Mouse (Mus musculus) CD4-positive, CD25-positive, alpha-beta regulatory T cell, adult 2 months (primary cell): ENCODE data around the gene B3gat3.

Experiments
- DNase-seq: peaks from one replicate; pipeline ENCODE4 v3.0.0-alpha.2; 2012; ENCODE audit warnings: low read depth, low spot score

The B3gat3 gene

DNA sequence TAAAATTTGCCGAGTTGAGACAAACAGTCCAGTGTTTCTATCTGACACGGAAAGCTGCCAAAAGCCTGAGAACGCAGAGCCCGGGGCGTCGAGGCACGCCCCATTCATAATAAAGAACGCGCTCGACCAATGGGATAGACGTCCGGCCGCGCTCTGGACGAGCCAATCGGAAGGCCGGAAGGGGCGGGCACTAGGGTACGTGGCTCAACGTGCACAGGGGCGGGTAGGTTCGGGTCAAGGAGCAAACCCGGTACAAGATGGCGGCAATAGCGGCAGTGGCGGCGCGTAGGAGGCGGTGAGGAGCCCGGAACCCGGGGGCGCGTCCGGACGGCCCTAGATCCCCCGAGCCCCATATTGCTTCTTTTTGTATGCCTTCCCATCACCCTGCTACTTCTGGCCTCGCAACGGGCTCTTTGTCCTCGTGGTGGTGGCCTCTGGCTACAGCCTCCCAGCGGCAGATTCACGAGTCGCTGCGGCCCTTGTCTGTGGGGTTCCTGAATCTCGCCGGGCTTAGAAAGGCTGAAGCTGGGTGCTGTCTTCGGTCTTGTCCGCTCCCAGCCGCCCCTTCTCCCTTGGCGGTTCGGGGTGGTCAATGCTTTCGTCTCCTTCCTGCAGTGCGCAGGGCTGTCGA, 22.2 kb upstream of the B3gat3 start, which contains the start of gene Ganab:
Ganab (plus strand) TSS at position 207 of the 631 bp plus-strand sequence.
- DNase-seq: peak; percentile 97

DNA sequence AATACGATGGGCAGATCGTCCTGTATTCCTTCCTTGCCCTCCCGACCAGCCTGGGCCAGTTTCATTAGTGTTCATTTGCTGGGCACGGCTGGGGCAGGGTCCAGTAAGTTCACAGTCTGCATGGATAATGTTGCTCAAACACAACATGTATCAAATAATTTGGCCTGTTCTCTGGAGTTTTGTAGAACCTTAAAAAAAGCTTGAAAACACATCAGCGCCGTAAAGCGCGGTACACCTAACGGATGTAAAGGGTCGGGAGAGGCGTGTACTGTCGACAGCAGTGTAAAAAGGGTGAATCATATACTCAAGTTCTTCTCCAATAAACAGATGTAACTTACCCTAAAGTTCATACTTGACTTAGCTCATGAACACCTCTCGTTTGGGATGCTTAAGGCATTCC, 21.6 kb upstream of the B3gat3 start:
- peak; percentile 49 for DNase-seq

DNA sequence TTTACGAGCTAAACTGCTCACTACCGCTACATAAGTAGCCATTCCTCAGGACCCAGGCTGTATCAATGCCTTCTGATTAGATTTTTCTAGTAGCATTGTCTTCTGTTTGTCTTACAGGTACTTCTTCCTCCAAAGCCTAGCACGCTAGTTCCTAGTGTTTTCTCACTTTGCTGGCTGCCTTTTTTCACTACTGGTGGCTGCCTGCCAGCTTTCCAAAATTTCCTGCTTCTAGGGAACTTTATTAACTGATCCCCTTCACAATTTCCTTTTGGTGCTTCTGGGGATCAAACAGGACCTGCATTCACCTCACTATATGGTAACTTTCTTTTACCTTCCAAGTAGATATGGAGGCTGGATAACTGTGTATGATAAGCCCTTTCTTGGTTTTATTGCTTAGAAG, 21.1 kb upstream of the B3gat3 start:
- no peak for DNase-seq

DNA sequence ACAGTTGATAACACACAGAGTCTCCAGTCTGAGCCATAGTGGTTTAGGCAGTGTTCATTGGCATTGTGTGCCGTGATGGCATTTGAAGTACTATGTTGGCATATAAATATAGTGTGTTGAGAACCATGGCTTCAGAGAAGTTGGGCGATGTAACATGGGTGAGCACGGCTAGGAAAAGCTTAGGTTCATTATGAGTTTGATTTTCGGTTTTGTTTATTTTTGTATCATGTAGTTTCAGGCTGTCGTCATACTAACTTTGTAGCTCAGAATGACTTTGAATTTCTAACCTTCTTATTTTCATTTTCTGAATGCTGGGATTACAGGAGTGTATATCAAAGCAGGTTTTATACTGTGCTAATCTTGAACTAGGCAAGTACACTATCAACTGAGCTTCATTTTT, 16.8 kb upstream of the B3gat3 start:
- no peak for DNase-seq

DNA sequence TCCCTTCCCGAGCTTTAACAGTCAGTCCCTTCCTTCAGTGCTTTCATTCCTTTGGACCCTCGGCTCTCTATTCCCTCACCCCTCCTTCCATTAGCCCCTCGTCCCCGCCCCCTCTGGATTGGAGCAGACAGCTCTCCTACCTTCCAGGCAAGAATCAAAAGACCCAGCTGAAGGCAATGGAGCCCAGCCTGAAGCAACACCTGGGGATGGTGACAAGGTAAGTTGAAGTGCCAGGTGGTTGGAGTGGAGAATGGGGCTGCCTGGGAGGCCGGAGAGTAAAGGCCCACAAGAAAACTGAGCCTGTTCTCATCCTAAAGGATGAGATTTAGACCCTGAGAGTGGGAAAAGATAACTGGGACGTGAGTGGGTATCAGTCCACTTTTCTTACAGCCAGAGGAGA, 11.6 kb upstream of the B3gat3 start:
- no peak for DNase-seq

DNA sequence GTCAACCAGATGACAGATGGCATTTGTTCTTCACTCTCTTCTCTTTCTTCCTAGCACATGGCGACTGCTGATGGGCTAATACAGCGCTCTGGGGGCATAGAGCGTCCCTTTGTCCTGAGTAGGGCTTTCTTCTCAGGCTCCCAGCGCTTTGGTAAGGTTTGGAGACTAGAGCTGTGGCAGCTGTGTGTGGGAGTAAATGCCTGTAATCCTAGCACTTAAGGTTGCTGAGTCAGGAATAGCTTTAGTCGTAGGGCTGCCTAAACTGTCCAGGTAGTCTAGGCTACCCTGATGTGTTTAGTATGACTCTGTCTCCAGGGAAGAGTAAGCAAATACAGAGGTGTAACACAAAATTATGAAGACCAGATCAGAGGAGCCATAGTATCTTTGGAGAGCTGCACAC, 8.4 kb upstream of the B3gat3 start:
- no peak for DNase-seq

DNA sequence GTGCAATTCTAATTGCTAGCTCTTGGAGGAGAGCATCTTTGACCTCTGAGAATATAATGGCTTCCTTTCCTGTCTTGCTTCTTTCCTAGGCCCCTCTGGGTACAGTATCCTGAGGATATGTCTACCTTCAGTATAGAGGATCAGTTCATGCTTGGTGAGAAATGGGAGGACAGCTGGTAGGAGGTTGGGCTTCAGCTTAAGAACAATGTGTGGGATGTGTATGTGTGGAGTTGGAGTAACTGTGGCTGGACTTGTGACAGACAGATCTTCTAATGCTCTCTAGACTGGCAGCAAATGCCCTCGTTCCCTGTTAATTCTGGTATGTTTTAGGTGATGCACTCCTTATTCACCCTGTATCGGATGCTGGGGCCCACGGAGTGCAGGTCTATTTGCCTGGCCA, 6.0 kb upstream of the B3gat3 start:
- no peak for DNase-seq

DNA sequence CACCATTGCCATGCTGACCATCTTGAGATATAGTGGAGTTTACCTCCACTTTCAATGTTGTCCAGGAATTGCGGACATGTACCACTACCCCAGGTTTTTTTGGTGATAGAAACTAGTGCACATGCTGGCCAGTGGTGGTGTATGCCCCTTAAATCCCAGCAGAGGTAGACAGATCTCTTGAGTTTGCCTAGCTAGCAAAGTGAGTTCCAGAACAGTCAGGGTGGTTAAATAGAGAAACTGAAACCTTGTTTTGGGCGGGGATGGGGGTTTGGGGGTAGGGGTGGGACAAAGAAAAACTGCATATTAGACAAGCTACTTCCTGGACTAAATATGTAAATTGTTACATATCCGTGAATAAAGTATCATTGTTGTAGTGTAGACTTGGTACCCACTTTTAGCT, 1.2 kb upstream of the B3gat3 start:
- peak; percentile 46 for DNase-seq

DNA sequence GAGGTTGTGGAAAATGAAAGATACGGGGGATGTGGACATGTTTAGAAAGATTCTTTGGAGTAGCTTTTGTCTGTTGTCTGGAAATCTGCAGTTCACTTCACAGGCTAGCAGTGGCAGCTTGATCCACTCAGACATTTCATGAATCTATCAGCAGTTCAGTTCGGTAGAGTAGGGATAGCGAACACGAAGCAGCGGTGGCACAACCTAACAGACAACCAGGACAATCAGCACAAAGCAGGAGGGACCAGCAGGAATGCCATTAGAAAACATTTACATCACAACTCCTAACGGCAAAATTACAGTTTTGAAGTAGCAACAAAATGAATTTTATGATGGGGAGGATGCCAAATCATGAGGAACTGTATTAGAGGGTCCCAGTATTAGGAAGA, 496 bp upstream of the B3gat3 start:
- DNase-seq: peak; percentile 28

DNA sequence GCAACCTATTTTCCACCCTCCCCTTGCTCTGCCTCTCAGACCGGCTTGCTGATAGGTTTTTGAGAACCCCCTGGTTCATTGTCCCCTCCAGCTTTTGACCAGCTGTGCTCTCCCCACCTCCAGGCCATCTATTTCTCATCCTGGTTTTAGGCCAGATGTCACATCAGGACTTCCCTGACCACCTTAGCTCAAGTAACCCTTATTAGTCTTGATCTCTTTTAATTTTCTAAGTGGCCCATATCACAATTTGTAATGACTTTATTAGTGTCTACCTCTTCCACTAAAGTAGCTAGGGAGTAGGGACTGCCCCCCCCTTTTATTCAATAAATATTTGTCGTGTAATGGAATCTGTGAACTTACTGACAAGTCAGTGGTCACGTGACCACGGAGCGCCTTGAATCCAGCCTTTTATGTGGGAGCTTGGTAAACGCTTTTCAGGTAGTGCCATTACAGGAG, 690 bp downstream of the B3gat3 start:
- peak; percentile 80 for DNase-seq

DNA sequence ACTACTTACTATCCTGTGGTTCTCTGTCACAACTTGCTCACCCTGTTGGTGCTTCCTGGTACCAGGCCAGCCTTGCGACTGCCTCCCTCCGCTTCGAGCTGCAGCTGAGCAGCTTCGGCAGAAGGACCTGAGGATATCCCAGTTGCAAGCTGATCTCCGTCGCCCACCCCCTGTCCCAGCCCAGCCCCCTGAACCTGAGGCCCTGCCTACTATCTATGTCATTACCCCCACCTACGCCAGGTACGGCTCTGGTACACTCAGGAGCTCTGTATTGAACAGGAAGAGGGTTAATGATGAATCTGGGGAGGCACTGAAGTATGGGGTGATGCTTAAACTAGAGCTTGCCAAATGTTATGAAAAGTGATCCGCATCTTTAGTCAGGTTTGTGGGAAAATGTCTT, 1.6 kb downstream of the B3gat3 start:
- DNase-seq: peak; percentile 35

DNA sequence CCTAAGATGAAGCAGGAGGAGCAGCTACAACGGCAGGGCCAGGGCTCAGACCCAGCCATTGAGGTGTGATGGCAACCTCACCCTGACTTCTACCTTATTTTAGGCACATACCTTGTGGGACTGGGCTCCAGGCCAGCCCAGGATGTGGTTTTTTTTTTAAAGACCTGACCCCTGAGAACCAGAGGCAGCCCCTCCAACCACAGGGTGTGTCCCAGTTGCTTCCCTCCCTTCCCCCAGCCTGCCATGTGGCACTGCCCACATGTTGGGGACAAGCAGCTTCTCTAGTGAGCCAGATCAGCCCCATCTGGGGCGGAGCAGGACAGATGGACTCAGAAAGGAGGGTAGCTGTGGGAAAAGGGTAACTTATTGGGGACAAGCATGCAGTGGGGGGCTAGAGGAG, 6.6 kb downstream of the B3gat3 start:
- peak; percentile 40 for DNase-seq

DNA sequence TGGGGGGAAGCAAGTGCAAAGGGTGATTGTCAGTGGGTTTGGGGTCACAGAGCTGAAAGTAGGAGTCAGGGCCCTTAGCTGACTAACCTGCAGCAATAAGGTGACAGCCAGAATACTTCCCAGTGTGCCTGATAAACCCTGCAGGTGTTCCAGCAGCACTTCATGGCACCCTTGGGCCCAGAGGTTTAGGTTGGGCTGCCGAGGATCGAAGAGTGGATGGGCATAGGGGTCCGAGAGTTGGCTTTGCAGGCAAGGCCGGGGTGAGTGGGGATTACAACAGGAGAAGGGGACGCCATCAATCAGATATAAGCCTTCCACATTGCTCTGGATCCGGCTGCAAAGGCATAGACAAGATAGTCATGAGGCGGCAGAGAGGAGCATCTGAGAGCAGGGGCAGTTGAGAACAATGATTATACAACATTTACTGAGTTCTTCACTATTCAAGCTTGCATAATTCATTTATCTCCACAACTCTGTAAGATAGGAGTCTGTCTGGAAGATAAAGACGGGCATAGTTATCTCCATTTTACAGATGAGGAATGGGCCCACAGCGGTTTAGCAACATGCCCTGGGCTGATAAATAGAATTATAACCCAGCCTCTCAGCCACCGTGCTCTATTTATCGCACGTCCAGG, 7.8 kb downstream of the B3gat3 start:
- DNase-seq: no peak

DNA sequence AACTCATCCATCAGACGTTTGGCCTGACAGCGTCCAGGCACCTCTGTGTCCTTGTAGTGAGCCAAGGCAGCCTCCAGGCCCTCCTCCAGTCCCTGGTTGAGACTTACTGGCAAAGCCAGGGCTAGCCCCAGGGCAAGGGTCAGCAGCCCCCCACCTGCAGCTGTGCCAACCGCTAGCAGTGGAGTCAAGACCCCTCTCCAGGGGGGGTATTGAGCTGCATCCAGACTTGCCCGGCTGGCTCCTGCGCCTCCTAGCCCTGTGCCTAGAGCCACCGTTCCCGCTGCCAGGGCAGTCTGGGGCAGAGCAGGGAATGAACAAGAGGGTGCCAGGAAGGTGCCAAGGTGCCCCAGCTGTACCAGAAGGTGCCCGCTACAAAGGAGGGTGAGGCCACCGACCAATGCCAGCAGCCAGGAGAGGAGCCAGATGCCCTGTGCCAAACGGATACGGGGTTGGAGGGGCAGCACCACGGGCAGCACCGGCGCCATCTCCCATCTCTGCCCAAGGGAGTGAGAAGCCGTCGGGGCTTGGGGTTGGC, 8.6 kb downstream of the B3gat3 start:
- no peak for DNase-seq

DNA sequence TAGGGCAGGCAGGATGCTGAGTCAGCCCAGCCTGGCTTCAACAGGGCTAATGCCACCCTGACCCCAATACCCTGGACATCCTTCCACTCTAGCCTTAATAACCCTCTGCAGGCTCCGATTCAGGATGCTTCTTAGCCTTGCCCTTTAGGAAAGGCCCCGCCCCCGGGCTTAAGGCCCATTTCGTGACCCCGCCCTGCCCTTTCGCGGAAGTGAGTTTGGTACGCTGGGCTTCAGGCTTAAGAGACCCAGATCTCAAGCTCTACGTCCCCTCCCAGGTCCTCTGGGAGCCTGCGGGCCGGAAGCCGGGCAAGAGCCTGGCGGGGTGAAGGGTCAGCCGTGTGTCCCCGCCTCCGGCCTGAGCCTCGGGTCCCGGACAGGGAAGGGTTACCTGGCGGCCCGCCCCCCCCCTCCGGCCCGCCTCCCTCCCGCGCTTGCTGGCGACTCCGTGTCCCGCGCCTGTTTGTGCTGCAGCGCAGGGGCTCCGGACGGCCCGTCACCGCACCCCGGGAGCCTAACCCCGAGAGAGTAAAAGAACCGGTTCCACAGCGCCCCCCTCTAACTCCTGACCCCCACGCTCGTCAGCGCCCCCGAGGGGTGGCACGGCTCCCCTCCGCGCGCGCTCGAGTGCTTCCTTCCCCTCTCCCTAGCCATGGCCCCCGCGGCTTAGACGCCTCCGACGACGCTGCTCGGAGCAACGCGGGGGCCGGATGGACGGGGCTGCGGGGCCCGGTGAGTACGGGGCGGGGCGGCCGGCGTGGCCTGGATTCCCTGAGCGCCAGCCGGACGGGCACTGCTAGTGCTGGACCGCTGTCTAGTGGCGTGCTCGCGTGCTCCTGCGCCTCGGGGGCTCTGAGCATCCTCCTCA, 9.3 kb downstream of the B3gat3 start, which contains the start of the genes Rom1 and Eml3:
Rom1 (minus strand) TSS at position 133 of the 865 bp plus-strand sequence.
Eml3 (plus strand) TSS at position 329 of the 865 bp plus-strand sequence.
- peak; percentile 86 for DNase-seq

DNA sequence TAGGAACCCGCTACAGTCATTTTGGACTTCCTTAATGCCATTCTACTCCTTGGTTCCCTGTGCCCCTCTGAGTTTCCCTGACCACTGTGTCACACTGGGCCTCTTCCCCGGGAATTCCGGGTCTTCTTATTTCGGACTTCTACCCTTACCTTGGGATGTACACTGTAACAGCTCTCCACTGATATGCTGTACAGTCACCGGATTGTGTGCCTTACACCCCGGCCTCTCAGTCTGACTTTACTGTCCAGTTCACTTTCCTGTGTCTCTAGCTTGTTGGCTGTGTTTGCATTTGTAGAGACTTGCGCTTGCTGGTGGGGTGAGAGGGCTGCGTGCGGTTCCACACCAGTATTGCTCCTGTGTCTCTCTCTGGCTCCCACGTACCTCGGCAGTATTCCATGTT, 9.9 kb downstream of the B3gat3 start:
- DNase-seq: peak; percentile 15

DNA sequence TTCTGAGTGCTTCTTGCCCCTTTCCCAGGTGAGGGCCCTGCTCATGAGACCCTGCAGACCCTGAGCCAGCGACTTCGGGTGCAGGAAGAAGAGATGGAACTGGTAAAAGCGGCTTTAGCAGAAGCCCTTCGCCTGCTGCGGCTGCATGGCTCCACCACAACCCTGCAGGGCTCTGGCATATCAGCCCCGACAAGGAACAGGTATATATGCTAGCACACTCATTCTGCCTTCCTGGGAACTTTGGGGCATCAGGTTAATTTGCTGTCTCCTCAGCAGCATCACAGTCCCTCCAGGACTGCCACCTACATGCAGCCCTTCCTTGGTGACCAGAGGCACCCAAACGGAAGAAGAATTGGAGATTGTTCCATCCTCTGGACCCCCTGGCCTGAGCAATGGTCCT, 10.6 kb downstream of the B3gat3 start:
- DNase-seq: no peak

DNA sequence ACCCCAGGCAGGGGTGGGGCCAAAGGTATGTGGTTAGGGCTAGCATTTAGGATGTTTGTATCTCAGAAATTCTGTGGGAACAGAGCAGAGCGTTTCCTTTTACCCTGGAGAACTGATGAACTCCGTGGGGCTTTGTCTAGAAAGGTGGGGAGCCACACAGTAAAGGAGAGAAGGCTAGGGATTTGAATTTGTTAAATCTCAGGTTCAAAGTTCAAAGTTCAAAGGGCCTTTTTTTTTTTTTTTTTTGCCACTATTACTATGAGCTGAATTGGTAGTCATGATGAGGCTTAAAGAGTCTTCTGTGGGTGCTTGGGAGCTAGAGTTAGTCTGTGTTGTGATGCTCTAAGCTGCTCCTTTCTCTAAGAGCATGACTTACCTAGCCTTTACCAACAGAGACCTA, 16.6 kb downstream of the B3gat3 start:
- DNase-seq: no peak

DNA sequence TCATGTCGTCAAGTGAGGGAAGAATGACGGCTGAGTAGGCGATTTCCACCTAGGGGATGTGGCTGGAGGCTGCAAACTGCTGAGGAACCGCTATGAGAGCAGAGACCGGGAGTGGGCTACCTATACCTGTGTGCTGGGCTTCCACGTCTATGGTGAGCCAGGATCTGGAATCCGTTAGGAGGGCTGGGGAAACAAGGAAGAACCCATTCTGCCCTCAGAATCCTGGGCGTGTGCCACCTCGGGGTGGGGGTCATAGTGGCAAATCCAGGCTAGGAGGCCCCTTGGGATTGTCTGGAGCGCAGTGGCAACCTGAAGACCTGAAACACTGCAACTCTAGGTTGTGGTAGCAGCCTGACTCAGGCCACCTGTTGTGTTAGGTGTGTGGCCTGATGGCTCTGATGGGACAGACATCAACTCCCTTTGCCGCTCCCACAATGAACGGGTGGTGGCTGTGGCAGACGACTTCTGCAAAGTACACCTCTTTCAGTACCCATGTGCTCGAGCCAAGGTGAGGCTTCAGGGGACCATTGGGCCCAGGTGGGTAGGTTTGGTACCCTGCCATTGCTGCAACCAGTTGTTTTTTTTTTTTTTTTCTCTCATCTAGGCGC, 20.5 kb downstream of the B3gat3 start:
- no peak for DNase-seq

DNA sequence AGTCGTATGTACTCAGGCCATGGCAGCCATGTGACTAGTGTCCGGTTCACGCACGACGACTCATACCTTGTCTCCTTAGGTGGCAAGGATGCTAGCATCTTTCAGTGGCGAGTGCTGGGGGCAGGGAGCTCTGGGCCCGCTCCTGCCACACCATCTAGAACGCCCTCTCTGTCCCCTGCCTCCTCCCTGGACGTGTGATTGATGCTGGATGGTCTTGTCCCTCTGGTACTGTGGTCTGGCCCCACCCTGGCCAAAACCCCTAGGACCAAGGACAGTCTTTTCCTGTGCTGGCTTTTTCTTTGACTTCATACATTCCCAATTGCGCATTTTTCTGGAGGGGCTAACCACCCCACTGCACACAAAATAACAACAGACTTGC, 21.0 kb downstream of the B3gat3 start:
- no peak for DNase-seq

DNA sequence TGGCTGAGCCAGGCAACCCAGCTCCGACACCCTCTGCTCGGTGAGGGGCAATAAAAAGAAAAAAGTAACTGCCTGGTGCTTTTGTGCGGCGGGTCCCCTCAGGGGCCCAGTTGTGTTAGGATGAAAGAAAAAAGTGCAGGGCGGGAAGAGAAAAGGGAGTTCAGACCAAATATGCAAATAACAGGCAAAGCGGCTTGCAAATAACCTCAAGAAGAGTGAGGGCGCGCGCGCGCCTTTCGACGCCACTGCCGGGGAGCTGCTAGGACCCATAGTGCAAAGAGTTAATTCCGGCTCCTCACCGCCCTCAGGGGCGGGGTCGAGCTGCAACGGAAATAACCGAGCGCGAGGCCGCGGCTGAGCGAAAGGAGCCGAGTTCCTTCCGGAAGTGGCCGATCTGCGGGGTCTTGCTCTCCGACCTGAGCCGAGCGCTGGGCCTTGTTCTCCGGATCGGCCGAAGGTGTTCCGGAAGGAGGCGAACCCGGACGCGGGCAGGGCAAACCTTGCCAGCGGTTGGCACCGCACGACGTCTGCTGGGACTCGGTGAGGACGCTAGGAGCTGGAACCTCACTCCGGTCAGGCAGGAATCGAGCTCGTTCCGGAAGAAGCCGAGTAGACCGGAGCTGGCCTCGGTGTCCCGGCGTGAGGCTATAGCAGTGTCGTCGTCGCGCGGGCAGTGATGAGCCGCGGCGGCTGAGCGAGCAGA, 21.5 kb downstream of the B3gat3 start, which contains the start of gene Mta2:
Mta2 (plus strand) TSS at position 361 of the 703 bp plus-strand sequence.
- DNase-seq: peak; percentile 97
